Mouse (Mus musculus): Measurements from ENCODE around the gene Arntl. TPM values are rescaled to one million over a fixed set of nuclear protein-coding genes. Genes with fewer than 3 reads are reported as not detected.

Arntl gene
- 10 to 100 TPM; 34.9 to 40.3 TPM for total RNA-seq (2021)
- long read RNA-seq, experiment 1, transcript Arntl-201 (20 exons, 2,908 nt) = major isoform, 12 of 27 reads
- long read RNA-seq, experiment 1, partial matches to known transcripts = 2 of 27 reads
- long read RNA-seq, experiment 1, other reads (novel, unspliced or antisense) = 13 of 27 reads
- long read RNA-seq, experiment 2, transcript Arntl-201 (20 exons, 2,908 nt) = major isoform, 24 of 48 reads
- long read RNA-seq, experiment 2, partial matches to known transcripts = 3 of 48 reads
- long read RNA-seq, experiment 2, other reads (novel, unspliced or antisense) = 21 of 48 reads

DNA sequence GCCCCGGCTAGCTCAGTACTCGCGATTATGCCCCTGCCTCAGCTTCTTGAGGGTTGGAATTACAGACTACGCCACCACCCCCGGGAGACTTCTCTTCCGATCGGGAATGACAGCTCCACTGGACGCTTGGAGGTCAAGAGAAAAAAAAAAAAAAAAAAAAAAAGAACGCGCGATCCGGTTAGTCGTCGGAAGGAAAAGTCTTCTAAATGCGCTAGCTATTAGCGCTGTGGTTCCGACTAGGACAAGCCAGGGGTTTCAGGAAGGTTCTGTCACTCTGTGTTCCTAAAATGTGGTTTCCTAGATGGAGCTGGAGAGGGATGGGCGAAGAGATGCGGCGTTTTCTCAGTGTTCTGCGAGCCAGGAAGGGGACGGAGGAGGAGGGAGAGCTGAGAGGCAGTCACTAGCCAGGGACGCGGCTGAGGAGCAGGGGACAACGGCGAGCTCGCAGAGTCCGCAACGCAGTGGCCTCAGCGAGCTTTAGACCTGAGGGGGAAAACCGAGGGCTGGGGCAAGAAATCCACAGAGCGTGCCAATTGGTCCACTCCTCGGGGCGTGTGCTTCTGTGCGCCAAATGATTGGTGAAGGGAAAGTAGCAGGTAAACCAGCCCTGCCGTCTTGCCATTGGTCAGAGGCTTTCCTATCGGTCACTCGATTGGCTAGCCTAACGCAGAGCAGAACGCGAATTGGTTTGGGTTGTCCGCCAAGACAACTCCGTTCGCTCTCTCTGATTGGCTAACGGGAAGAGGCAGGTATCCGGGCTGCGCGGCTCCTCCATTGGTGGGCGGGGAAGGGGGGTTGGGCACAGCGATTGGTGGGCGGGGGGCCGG is at the start of gene Arntl:
Arntl (plus strand) TSS at position 822 of the 827 bp plus-strand sequence.
- peak within 1 kb of the TSS; percentile 97 for H3K4me3 ChIP-seq
- no peak for TF ChIP-seq CTCF (conservative IDR thresholded peaks at IDR 0.05)
- DNase-seq (ENCODE audit: low spot score in 2 of 2) = peak; percentile 92 to 99

DNA sequence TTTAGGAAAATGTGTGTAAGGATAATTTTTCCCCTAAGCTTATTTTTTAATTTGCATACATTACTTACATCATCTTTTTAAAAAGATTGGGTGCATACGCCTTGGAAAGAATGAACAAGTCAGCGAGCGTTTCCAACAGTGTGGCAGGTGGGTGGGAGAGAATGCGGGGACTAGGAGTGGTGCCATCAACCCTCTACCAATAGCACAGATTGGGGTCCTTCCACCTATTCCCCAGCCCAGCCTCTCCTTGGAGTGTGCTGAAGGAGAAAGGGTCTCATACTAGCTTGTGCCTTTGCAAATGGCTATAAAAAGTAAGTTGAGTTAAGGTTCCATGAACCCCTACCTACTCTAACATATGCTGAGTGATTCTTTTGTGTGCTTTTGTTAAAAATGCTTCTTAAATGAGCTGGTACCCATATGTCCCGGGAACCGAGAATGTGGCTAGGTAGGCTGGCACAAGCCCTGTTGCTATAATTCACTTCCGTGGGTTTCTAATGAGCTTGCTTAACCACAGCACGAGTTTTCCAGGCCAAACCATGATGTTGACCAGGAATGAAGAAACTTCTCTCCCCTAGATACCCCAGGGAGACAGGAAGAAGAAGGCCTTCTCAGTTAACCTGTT is 46.1 kb upstream of the Arntl start:
- TF ChIP-seq CTCF (conservative IDR thresholded peaks at IDR 0.05) = no peak
- H3K27ac ChIP-seq = peak overlapping the region; percentile 24; the same call in 1 of the 2 replicates
- no peak overlapping the region for H3K4me3 ChIP-seq
- DNase-seq (ENCODE audit: low spot score in 2 of 2) = no peak

More for the DNA sequence above, at the start of gene Arntl:
- H3K27ac ChIP-seq = peak within 1 kb of the TSS; percentile 95

DNA sequence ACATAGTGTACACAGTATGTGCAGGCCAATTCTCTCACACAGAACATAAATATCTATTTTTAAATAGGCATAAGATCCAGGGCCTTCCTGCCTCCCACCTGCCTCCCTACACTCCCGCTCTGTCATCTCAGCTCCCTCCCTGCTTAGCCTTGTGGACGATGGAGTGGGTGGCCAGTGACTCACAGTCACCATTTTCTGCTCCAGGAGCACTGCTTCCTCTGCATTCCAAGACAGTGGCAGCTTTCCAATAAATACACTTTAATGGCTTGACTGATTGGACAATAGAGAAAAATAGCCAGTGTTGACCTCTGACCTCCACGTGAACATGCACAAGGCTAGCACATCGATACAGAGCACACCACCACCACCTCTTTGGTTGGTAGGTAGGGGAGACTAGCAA is 42.5 kb upstream of the Arntl start:
- no peak for DNase-seq (ENCODE audit: low spot score in 2 of 2)
- no peak overlapping the region for H3K27ac ChIP-seq
- H3K4me3 ChIP-seq = no peak overlapping the region
- TF ChIP-seq CTCF (conservative IDR thresholded peaks at IDR 0.05) = no peak

DNA sequence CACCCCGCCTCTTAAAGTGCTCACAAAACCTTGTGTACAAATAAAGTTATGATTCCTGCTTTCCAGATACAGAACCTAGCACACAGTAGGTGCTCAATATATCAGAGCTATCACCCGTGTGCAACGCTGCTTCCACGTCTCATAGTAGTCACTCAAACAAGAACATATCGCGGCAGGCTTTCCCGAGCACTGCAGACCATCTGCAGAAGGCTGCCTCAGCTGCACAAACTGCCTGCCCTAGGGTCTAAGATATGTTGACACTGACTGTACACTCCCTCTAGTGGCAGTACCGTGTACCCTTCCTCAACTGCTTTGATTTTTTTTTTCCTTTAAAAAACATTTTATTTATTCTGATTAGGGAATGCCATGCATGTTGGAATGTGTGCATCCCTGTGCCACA is 40.2 kb upstream of the Arntl start:
- Histone ChIP-seq H3K27ac (peak overlapping the region; percentile 49), H3K4me3 (no peak overlapping the region)
- peak in 1 of 2 experiments; percentile 48 for DNase-seq (ENCODE audit: low spot score in 2 of 2)
- TF ChIP-seq CTCF (conservative IDR thresholded peaks at IDR 0.05) = peak; percentile 90

DNA sequence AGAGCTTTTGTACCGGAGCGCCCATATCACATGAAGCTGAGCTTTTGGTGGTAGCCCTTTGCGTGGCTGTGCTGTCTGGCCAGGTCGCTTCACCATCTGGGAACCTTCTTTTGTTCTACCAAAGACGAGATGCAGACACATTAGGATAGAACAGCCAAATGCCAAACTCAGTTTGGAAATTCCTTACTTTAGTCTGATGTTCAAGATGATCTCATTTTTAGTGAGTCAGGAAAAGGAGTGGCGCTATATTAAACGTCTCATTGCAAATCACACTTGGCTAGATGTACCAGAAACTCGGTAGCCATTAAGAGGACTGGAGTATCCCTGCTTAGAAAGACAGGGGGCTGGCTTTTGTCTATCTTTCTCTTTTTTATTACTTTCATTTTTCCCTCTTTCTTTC is 38.7 kb upstream of the Arntl start:
- TF ChIP-seq CTCF (conservative IDR thresholded peaks at IDR 0.05) = no peak
- H3K4me3 ChIP-seq = no peak overlapping the region
- no peak overlapping the region; the same call in 1 of the 2 replicates for H3K27ac ChIP-seq
- no peak for DNase-seq (ENCODE audit: low spot score in 2 of 2)

DNA sequence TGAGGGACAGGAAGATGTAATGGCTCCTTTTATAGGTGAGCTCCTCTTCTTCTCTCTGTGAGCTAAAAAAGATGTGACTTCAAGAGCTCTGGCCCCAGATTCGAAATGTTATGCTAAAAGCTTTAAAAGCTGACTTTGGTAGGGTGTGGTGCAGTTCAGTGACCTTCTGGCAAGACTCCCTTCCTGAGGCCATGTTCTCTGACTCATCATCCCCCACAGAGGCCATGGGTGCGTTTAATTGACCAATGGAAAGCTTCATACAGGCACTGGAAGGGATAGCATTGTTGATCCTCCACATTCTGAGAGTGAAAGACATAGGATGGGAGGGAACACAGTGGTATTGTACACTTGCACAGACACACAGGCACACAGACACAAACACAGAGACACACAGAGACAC is 34.8 kb upstream of the Arntl start:
- TF ChIP-seq CTCF (conservative IDR thresholded peaks at IDR 0.05) = no peak
- Histone ChIP-seq H3K4me3 (no peak overlapping the region), H3K27ac (no peak overlapping the region)
- no peak for DNase-seq (ENCODE audit: low spot score in 2 of 2)

DNA sequence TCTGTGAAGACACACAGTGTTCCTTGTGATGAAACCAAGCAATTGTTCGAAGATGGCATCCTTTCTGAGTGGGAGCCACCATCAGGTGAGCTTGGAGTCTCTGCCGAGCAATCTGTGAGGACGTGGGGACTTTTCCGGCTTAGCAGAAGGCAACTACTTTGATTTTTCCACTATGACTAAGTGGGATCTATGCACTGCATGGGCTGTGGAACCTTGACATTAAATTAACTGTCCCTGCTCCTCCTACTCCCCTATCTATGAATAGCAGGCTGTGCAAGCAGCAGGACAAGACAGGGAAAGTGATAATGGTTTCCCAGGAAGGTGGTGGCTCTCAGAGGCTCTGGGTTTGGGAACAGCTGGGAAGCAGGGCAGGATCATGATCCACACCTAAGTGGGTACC is 31.8 kb upstream of the Arntl start:
- peak in 1 of 2 experiments; percentile 15 for DNase-seq (ENCODE audit: low spot score in 2 of 2)
- TF ChIP-seq CTCF (conservative IDR thresholded peaks at IDR 0.05) = no peak
- H3K27ac ChIP-seq = no peak overlapping the region
- H3K4me3 ChIP-seq = no peak overlapping the region

DNA sequence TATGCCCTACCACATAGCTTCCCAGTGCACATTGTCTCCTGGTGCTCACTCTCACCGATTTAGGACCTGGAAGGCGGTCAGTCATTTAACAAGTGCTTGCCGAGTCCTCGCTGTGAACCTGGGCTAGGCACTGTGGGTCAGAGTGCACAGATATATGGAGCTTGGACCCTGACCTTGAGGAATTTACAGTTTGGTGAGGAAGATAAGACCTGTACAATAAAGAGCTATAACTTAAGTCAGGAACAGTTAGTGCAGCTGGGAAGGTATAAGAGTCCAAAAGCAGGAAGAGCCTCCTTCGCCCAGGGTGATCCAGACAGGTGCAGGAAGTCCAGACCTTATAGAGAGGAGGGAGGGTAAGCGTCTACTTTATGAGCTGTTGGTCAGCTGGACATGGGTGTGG is 29.2 kb upstream of the Arntl start:
- H3K4me3 ChIP-seq = no peak overlapping the region
- no peak for TF ChIP-seq CTCF (conservative IDR thresholded peaks at IDR 0.05)

DNA sequence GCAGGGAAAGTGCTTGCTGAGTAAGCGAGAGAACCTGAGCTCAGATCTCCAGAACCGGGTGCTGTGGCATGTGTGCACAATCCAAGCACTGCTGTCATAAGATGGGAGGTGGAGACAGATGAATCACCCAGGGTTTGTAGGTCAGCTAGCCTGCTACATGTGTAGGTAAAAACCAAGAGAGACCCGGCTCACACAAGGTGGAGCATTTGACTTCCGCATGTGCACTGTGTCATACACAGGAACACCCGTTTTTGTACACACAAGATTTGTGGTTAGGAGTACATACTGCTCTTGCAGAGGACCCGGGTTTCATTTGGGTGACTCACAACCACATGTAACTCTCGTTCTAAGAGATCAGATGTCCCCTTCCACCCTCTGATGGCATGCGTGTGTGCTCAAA is 23.5 kb upstream of the Arntl start:
- Histone ChIP-seq H3K27ac (no peak overlapping the region), H3K4me3 (no peak overlapping the region)
- DNase-seq (ENCODE audit: low spot score in 2 of 2) = no peak
- TF ChIP-seq CTCF (conservative IDR thresholded peaks at IDR 0.05) = no peak

More for the DNA sequence above, 29.2 kb upstream of the Arntl start:
- H3K27ac ChIP-seq = no peak overlapping the region
- no peak for DNase-seq (ENCODE audit: low spot score in 2 of 2)

DNA sequence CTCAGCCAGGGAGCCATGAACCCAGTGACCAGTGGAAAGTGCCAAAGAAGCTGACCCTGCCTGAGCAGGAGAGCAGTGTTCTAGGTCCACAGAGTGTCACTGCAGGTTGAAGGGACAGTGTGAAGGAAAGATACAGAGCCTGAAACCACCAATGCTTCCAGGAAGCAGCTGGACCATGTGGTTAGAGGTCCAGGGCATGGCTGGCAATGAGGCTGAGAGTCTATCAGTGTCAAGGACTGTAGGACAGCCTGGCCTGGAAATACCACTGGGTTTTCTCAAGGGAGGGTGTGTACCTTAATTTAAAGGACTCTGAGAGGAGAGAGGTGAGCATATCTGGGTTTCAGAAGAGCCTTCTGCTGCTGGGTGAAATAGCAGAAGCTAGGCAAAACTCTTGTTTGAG is 22.2 kb upstream of the Arntl start:
- no peak for TF ChIP-seq CTCF (conservative IDR thresholded peaks at IDR 0.05)
- Histone ChIP-seq H3K4me3 (no peak overlapping the region), H3K27ac (no peak overlapping the region)
- no peak for DNase-seq (ENCODE audit: low spot score in 2 of 2)

DNA sequence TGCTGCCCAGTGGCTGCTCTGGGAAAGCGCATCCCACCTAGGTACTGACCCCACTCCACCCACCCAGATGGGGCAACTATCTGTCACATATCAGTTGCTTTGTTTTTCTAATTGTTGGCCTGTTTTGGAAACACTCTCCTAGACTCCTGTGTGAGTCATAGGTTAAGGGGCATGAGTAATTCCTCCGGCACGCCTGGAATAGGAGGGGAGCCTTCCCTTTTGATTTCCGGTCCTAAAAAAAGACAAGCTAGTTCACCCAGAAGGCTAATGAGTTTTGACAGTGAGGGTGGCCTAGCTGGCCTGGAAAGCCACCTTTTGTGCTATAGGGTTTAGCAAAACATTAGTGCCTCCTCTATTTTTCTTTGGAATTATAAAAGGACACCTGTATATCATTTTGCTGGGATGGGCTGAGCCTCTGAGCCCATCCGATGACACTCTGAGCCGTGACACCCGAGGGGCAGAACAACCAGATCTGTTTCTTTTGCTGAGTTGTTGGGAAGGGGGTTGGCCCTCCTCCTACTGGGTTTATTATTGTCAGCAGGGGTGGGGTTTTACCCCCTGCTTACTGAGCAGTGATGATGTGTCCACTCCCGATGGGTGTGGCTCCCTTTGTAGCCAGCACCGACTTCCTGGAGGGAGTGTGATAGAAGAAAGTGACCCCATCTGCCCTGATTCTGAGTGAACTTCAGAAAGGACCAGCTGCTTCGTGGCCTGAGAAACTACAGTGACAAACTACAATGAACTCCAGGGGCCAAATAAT is 21.0 kb upstream of the Arntl start:
- H3K4me3 ChIP-seq = no peak overlapping the region
- no peak for DNase-seq (ENCODE audit: low spot score in 2 of 2)
- no peak for TF ChIP-seq CTCF (conservative IDR thresholded peaks at IDR 0.05)
- H3K27ac ChIP-seq = no peak overlapping the region

DNA sequence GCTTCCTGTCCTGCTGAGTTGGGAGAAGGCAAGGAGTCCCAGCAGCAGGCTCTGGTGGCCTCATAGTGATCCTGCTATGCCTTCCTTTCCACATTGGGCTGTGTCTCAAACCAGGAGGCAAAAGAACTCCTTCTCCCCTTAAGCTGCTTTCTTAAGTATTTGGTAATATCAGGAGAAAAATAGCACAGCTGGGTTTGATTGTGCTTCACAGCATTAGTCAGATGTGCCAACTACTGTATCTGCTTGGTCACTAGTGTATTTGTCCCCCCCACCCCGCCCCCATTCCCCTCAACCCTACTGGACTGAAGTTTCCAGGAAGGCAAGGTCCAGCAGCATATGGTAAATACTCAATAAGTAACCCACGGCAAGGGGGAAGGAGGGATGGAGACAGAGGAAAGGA is 19.2 kb upstream of the Arntl start:
- DNase-seq (ENCODE audit: low spot score in 2 of 2) = no peak
- TF ChIP-seq CTCF (conservative IDR thresholded peaks at IDR 0.05) = no peak
- Histone ChIP-seq H3K4me3 (no peak overlapping the region), H3K27ac (no peak overlapping the region)

All from layer of hippocampus, adult 2 months (tissue).